Mouse (Mus musculus) hindbrain, postnatal 0 days (tissue): Measurements from ENCODE around the gene Nfe2l1. TPM values are rescaled to one million over a fixed set of nuclear protein-coding genes. Genes with fewer than 3 reads are reported as not detected.

Experiments
- ATAC-seq: fragments of 200-750 bp; cut with Nextera tagmentation; 2 replicates; pipeline ENCODE4 v1.8.0; 2017; ENCODE audit warnings: mild to moderate bottlenecking, moderate TSS enrichment, moderate library complexity
- DNase-seq: peaks from one replicate; pipeline ENCODE4 v3.0.0-alpha.2; 2015; ENCODE audit warnings: low spot score
- H3K27ac ChIP-seq: fragments of 300-500 bp; sonication (generic); 2 replicates; pipeline ENCODE4 v1.5.1; 2014; ENCODE audit warnings: mild to moderate bottlenecking
- H3K27me3 ChIP-seq: fragments of 300-500 bp; sonication (generic); 2 replicates; pipeline ENCODE4 v1.6.1; 2014; ENCODE audit warnings: low read length, mixed read lengths; ENCODE audit not compliant: insufficient read depth
- H3K36me3 ChIP-seq: fragments of 300-500 bp; sonication (generic); 2 replicates; pipeline ENCODE4 v1.6.1; 2014; ENCODE audit warnings: low read length, mixed read lengths; ENCODE audit not compliant: insufficient read depth
- H3K4me1 ChIP-seq: fragments of 300-500 bp; sonication (generic); 2 replicates; pipeline ENCODE4 v1.6.1; 2014; ENCODE audit warnings: antibody characterized with exemption, low read length, mixed read lengths; ENCODE audit not compliant: insufficient read depth
- H3K4me2 ChIP-seq: fragments of 300-500 bp; sonication (generic); 2 replicates; pipeline ENCODE4 v1.6.1; 2014; ENCODE audit warnings: low read depth, mild to moderate bottlenecking, low read length, moderate library complexity, mixed read lengths
- H3K4me3 ChIP-seq: fragments of 300-500 bp; sonication (generic); 2 replicates; pipeline ENCODE4 v1.5.1; 2014; ENCODE audit warnings: low read length
- H3K9ac ChIP-seq: fragments of 300-500 bp; sonication (generic); replicated peaks from 2 replicates; pipeline ENCODE4 v1.6.1; 2014; ENCODE audit warnings: mild to moderate bottlenecking, low read length, moderate library complexity, mixed read lengths
- H3K9me3 ChIP-seq: fragments of 300-500 bp; sonication (generic); 2 replicates; pipeline ENCODE4 v1.6.1; 2016; ENCODE audit warnings: low read length, mixed read lengths
- CTCF ChIP-seq: IDR thresholded peaks from 2 replicates; pipeline ENCODE4 v1.5.1; 2016; ENCODE audit warnings: antibody characterized with exemption, control low read depth, low read depth
- WGBS: fragments of 180-500 bp; shearing (Covaris S2); extraction: QIAGEN DNeasy Blood & Tissue Kit; methylation state at CpG from one replicate; pipeline ENCODE4 v1.1.7; 2014; 5-methylcytosine and 5-hydroxymethylcytosine counted together
- microRNA counts: library from miRNA; unstranded; fragments of <30 nt; microRNA quantifications from one replicate; lab custom pipeline; 2015
- microRNA-seq, 2 experiments: library from miRNA; unstranded; fragments of <30 nt; microRNA quantifications; one replicate each; pipeline ENCODE4; 2016
- polyA plus RNA-seq: library from polyadenylated mRNA; unstranded; fragments of >200 nt; fragmentation: Nextera tagmentation; extraction: Ambion mirVana; gene quantifications from 2 replicates; pipeline ENCODE4 v1.2.1, GENCODE M21; 2015
- total RNA-seq: library from RNA; depleted of rRNA; stranded (reverse); fragments of >200 nt; gene quantifications from 2 replicates; pipeline ENCODE4 v1.2.3, GENCODE M21; 2014; rRNA removed

Gene Nfe2l1
- total and polyA plus RNA-seq, 2 experiments from 2014 or later = 67.2 to 91.4 TPM

- Histone ChIP-seq H3K4me3 (peak overlapping the region; percentile 61), H3K4me2 (peak overlapping the region; percentile 79), H3K4me1 (peaks cover 5% of the 10 kb centered on the region; the same call in 1 of the 2 replicates), H3K9me3 (no peaks in the 10 kb centered on the region), H3K27ac (0 out of 2 replicates have a peak overlapping the region, but pooled peaks have one; percentile 72), H3K27me3 (no peaks in the 10 kb centered on the region), H3K36me3 (peaks cover 21% of the 10 kb centered on the region), H3K9ac (peak overlapping the region; percentile 67; the same call in 1 of the 2 replicates)
- peak; percentile 34 for DNase-seq
- WGBS = 37% methylated on average over 3 of the region's 3 CpGs
- ATAC-seq = no peak
- TF ChIP-seq CTCF = peak; percentile 48
Measured at GRCm38 (mm10) chr11:96776068-96776467, 53.7 kb downstream of the Nfe2l1 start.

- Histone ChIP-seq H3K4me2 (peak overlapping the region; percentile 79), H3K9ac (no peak overlapping the region), H3K36me3 (peaks cover 25% of the 10 kb centered on the region), H3K27ac (no peak overlapping the region), H3K4me3 (no peak overlapping the region), H3K4me1 (peaks cover 5% of the 10 kb centered on the region; the same call in 1 of the 2 replicates), H3K9me3 (no peaks in the 10 kb centered on the region), H3K27me3 (no peaks in the 10 kb centered on the region)
- WGBS = 49% methylated on average over 7 of the region's 7 CpGs
- no peak for TF ChIP-seq CTCF
- ATAC-seq = no peak
- no peak for DNase-seq
Measured at GRCm38 (mm10) chr11:96775665-96776064, 54.1 kb downstream of the Nfe2l1 start.

GRCm38 (mm10) chr11:96775063-96775462, 54.7 kb downstream of the Nfe2l1 start:
- peak overlapping the region; percentile 79; the same call in 1 of the 2 replicates for H3K4me2 ChIP-seq
- 0 out of 2 replicates have a peak overlapping the region, but pooled peaks have one; percentile 22 for H3K27ac ChIP-seq
- H3K4me1 ChIP-seq = peaks cover 5% of the 10 kb centered on the region; the same call in 1 of the 2 replicates

GRCm38 (mm10) chr11:96774536-96774935, 55.2 kb downstream of the Nfe2l1 start:
- peak; percentile 32 for TF ChIP-seq CTCF
- H3K9ac ChIP-seq = no peak overlapping the region
- 0 out of 2 replicates have a peak overlapping the region, but pooled peaks have one; percentile 22 for H3K27ac ChIP-seq
- peaks cover 36% of the 10 kb centered on the region for H3K36me3 ChIP-seq
- H3K9me3 ChIP-seq = no peaks in the 10 kb centered on the region
- no peak overlapping the region; the same call in 1 of the 2 replicates for H3K4me2 ChIP-seq
- peaks cover 5% of the 10 kb centered on the region; the same call in 1 of the 2 replicates for H3K4me1 ChIP-seq
- WGBS = 81% methylated on average over 3 of the region's 3 CpGs
- no peak for ATAC-seq
- H3K27me3 ChIP-seq = no peaks in the 10 kb centered on the region
- H3K4me3 ChIP-seq = no peak overlapping the region
- peak; percentile 50 for DNase-seq

More at GRCm38 (mm10) chr11:96775063-96775462, 54.7 kb downstream of the Nfe2l1 start:
- no peak for ATAC-seq
- no peak overlapping the region for H3K9ac ChIP-seq
- DNase-seq = peak; percentile 37
- H3K27me3 ChIP-seq = no peaks in the 10 kb centered on the region
- H3K36me3 ChIP-seq = peaks cover 31% of the 10 kb centered on the region
- no peak overlapping the region for H3K4me3 ChIP-seq
- H3K9me3 ChIP-seq = no peaks in the 10 kb centered on the region
- no peak for TF ChIP-seq CTCF
- WGBS = 75% methylated on average over 8 of the region's 8 CpGs

- Histone ChIP-seq H3K27me3 (no peaks in the 10 kb centered on the region), H3K4me1 (peaks cover 5% of the 10 kb centered on the region; the same call in 1 of the 2 replicates), H3K9ac (no peak overlapping the region), H3K9me3 (no peaks in the 10 kb centered on the region), H3K4me3 (no peak overlapping the region), H3K27ac (no peak overlapping the region), H3K36me3 (peaks cover 56% of the 10 kb centered on the region), H3K4me2 (no peak overlapping the region)
- 96% methylated on average over 9 of the region's 9 CpGs for WGBS
- ATAC-seq = no peak
- TF ChIP-seq CTCF = no peak
- no peak for DNase-seq
Measured at GRCm38 (mm10) chr11:96772413-96772812, 57.4 kb downstream of the Nfe2l1 start.

- Histone ChIP-seq H3K9ac (no peak overlapping the region), H3K9me3 (no peaks in the 10 kb centered on the region), H3K36me3 (peaks cover 56% of the 10 kb centered on the region), H3K4me2 (no peak overlapping the region), H3K27ac (no peak overlapping the region), H3K4me3 (no peak overlapping the region), H3K4me1 (peaks cover under 1% of the 10 kb centered on the region; the same call in 1 of the 2 replicates), H3K27me3 (no peaks in the 10 kb centered on the region)
- no peak for TF ChIP-seq CTCF
- no peak for DNase-seq
- WGBS = 96% methylated on average over 9 of the region's 9 CpGs
- ATAC-seq = no peak
Measured at GRCm38 (mm10) chr11:96771274-96771975, 58.3 kb downstream of the Nfe2l1 start.

- ATAC-seq (no peak), DNase-seq (no peak)
- no peaks in the 10 kb centered on the region for H3K27me3 ChIP-seq
- H3K9ac ChIP-seq = 0 out of 2 replicates have a peak overlapping the region, but pooled peaks have one; percentile 21
- H3K27ac ChIP-seq = peak overlapping the region; percentile 56; the same call in 1 of the 2 replicates
- H3K36me3 ChIP-seq = peaks cover 56% of the 10 kb centered on the region
- H3K9me3 ChIP-seq = no peaks in the 10 kb centered on the region
- TF ChIP-seq CTCF = no peak
- no peak overlapping the region for H3K4me2 ChIP-seq
- 62% methylated on average over 9 of the region's 9 CpGs for WGBS
- no peak overlapping the region for H3K4me3 ChIP-seq
- no peaks in the 10 kb centered on the region; the same call in 1 of the 2 replicates for H3K4me1 ChIP-seq
Measured at GRCm38 (mm10) chr11:96768240-96768639, 61.5 kb downstream of the Nfe2l1 start.

MicroRNA genes within 50 kb of the gene (microRNA counts, 519-probe panel; counts per million panel counts)
- microRNA mmu-miR-152 (lab: Ali Mortazavi, UCI) = 3,976 counts per million, percentile 70 among the panel's probes with 10 or more counts

Small RNA genes lying within 50 kb of the gene (microRNA-seq; reads per million reads assigned to microRNA genes)
- 107 to 109 reads per million in 2 experiments for gene Mir152

Other genes starting within 250 kb of the Nfe2l1 start
- gene Snx11, start 52.4 kb downstream of the Nfe2l1 start, total RNA-seq = 66.0 and 71.4 TPM in 2 replicates
- gene Snx11, start 52.4 kb downstream of the Nfe2l1 start, polyA plus RNA-seq = 36.5 and 40.9 TPM in 2 replicates
- 23.1 and 27.9 TPM in 2 replicates for gene Cbx1, start 40.8 kb downstream of the Nfe2l1 start, total RNA-seq
- 57.2 and 63.0 TPM in 2 replicates for gene Cbx1, start 40.8 kb downstream of the Nfe2l1 start, polyA plus RNA-seq
- 6.3 and 12.6 TPM in 2 replicates for gene Copz2, start 19.9 kb upstream of the Nfe2l1 start, total RNA-seq
- 26.4 and 28.1 TPM in 2 replicates for gene Copz2, start 19.9 kb upstream of the Nfe2l1 start, polyA plus RNA-seq
- 44.9 and 56.5 TPM in 2 replicates for gene Cdk5rap3, start 86.5 kb upstream of the Nfe2l1 start, total RNA-seq
- 77.1 and 87.8 TPM in 2 replicates for gene Cdk5rap3, start 86.5 kb upstream of the Nfe2l1 start, polyA plus RNA-seq
- 0.10 and 0.75 TPM in 2 replicates for gene Prr15l, start 98.1 kb upstream of the Nfe2l1 start, total RNA-seq
- gene Prr15l, start 98.1 kb upstream of the Nfe2l1 start, polyA plus RNA-seq = 0.19 and 0.71 TPM in 2 replicates
- 31.5 and 37.2 TPM in 2 replicates for gene Pnpo, start 114.0 kb upstream of the Nfe2l1 start, total RNA-seq
- gene Pnpo, start 114.0 kb upstream of the Nfe2l1 start, polyA plus RNA-seq = 37.3 and 38.3 TPM in 2 replicates
- 7.3 and 8.8 TPM in 2 replicates for gene Sp2, start 153.0 kb upstream of the Nfe2l1 start, total RNA-seq
- gene Sp2, start 153.0 kb upstream of the Nfe2l1 start, polyA plus RNA-seq = 11.9 and 14.4 TPM in 2 replicates
- 0.18 and 0.99 TPM in 2 replicates for gene Sp6, start 183.4 kb upstream of the Nfe2l1 start, total RNA-seq
- gene Sp6, start 183.4 kb upstream of the Nfe2l1 start, polyA plus RNA-seq = 0.38 and 0.54 TPM in 2 replicates
- gene Scrn2, start 200.0 kb upstream of the Nfe2l1 start, total RNA-seq = 10.5 and 24.0 TPM in 2 replicates
- 12.4 and 13.8 TPM in 2 replicates for gene Scrn2, start 200.0 kb upstream of the Nfe2l1 start, polyA plus RNA-seq
- gene Lrrc46, start 211.4 kb upstream of the Nfe2l1 start, total RNA-seq = 0.36 and 3.5 TPM in 2 replicates
- 3.5 and 4.1 TPM in 2 replicates for gene Lrrc46, start 211.4 kb upstream of the Nfe2l1 start, polyA plus RNA-seq
- gene Mrpl10, start 211.6 kb upstream of the Nfe2l1 start, total RNA-seq = 64.6 and 69.3 TPM in 2 replicates
- gene Mrpl10, start 211.6 kb upstream of the Nfe2l1 start, polyA plus RNA-seq = 64.9 and 66.6 TPM in 2 replicates
- 11.5 and 14.6 TPM in 2 replicates for gene Osbpl7, start 220.7 kb upstream of the Nfe2l1 start, total RNA-seq
- gene Osbpl7, start 220.7 kb upstream of the Nfe2l1 start, polyA plus RNA-seq = 12.5 and 13.2 TPM in 2 replicates